Mouse (Mus musculus): Measurements from ENCODE around the gene Serp2.

Gene Serp2

GRCm38 (mm10) chr14:76556852-76557208 is at the start of gene Serp2:
Gene Serp2, minus strand, starts transcription at chr14:76556889.
- no peak for DNase-seq (ENCODE audit: low read depth, low spot score)

GRCm38 (mm10) chr14:76605931-76606534 is 49.3 kb upstream of the Serp2 start:
- DNase-seq (ENCODE audit: low read depth, low spot score), result peak; percentile 66

GRCm38 (mm10) chr14:76604012-76604411 is 47.3 kb upstream of the Serp2 start:
- DNase-seq (ENCODE audit: low read depth, low spot score), result no peak

GRCm38 (mm10) chr14:76601654-76602053 is 45.0 kb upstream of the Serp2 start:
- DNase-seq (ENCODE audit: low read depth, low spot score), result peak; percentile 63

DNA sequence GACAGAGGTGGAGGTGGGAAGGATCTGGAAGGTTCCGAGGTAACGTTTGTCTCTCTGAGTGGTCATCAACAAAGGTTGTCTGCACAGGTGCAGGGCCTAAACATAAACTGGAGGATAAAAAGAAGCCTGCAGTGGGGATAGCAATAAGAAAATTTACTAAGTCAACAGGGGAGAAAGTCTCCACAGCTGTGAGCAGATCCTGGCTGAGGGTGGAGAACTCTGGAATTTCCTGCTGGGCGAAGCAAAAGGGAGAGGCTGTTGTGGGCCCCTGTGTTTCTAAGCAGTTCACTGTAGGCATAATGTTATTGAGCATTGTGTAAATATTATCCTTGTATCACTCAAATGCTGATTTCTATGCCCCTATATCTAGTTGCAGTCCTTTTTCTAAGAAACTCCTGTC is 43.7 kb upstream of the Serp2 start:
- DNase-seq (ENCODE audit: low read depth, low spot score), result no peak

DNA sequence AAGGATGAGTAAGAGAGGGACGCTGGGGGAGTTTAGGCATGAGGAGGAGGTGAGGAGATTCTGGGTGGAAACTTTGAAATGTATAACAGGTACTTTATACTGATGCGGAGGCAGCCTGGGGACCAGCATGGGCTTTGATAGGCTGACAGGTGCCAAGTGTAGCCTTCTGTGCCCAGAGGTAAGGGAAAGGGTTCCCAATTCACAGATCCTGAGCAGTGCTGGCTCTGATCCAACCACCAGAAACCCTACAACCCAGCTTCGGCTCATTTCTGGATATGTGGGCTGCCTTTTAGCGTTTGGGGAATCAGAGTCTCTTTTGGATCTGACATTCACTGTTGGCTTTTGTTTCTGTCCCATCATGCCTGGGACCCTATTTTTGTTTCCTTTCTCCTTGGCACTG is 43.0 kb upstream of the Serp2 start:
- peak; percentile 59 for DNase-seq (ENCODE audit: low read depth, low spot score)

- DNase-seq (ENCODE audit: low read depth, low spot score), result peak; percentile 95
These were observed 42.0 kb upstream of the Serp2 start for GRCm38 (mm10) chr14:76598518-76599216.

GRCm38 (mm10) chr14:76597751-76598150 is 41.1 kb upstream of the Serp2 start:
- DNase-seq (ENCODE audit: low read depth, low spot score), result no peak

- DNase-seq (ENCODE audit: low read depth, low spot score), result peak; percentile 26
These were observed 38.6 kb upstream of the Serp2 start for GRCm38 (mm10) chr14:76595048-76595859.

DNA sequence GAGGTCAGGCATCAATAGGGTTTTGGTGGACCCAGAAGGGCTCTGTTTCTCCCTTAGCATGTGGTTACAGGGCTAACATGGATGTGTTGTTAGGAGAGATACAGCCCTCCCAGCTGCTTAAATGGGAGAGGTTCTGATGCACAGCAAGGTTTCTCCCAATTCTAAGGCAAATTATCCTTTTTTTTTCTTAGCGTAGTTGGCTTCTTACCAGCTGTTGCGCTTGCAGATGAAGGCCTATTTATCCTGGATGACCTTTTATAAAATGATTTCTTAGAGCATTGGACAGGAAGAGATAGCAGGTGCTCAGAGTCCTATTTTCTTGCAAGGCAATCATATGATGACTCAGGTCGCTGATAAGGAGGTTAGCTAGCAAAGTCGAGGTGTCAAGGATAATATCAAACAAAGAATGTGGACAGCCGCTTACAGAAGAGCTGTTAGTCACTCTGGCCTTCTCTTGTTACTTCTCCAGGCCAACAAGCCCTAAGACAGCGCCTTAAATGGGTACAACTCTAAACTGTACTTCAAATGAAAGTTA is 37.7 kb upstream of the Serp2 start:
- no peak for DNase-seq (ENCODE audit: low read depth, low spot score)

GRCm38 (mm10) chr14:76593630-76594193 is 37.0 kb upstream of the Serp2 start:
- no peak for DNase-seq (ENCODE audit: low read depth, low spot score)

DNA sequence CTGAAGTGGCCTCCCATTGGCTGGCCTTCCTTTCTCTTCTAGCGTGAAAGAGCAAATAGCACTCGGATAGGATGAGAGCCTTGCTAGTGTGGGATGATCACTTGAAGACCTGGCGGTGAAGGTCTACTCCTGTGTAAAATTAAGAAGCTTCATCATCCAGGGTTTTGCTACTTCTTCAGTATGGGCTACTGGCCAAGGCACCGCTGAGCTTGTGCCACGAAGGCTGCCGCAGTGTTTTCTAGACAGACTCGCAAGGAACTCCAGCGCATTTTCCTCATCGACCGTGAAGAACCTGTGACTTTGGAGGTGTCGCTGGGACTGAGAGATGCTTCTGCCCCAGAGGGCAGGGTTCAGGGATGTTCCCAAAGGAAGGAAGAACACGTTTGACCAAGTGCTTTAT is 36.0 kb upstream of the Serp2 start:
- no peak for DNase-seq (ENCODE audit: low read depth, low spot score)

GRCm38 (mm10) chr14:76592090-76592489 is 35.4 kb upstream of the Serp2 start:
- DNase-seq (ENCODE audit: low read depth, low spot score), result no peak

DNA sequence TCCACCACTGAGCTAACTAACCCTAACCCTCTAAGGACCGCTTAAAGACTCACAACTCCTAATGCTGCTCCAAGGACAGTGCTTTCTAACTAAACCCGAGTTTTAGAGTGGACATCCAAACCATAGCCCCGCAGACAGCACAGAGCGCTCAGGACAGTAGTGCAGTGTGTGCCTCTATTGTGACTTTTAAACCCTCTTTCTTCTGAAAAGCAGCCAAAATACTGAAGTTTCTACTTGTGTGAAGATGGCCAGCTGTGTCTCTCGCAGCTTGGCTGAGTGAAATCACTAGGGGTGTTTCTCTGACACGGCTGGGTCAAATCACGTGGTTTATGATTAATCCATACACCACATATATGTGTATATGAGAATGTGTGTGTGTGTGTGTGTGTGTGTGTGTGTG is 33.4 kb upstream of the Serp2 start:
- DNase-seq (ENCODE audit: low read depth, low spot score), result no peak

DNA sequence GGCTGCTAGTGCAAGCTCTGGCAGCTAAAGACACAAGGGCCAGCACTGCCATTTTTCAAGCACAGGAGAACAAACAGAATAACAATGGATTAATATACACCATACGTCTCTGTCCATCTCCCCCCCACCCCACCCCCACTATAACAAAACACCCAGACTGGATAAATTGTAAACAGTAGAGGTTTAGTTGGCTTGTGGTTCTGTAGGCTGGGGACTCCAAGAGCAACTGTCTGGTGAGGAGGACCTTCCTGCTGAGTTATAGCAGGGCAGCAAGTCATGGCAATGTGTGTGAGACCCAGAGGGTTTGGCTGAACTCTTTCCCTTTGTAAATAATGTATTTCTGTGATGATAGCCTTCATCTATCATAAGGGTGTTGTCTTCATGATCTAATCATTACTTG is 33.0 kb upstream of the Serp2 start:
- no peak for DNase-seq (ENCODE audit: low read depth, low spot score)

DNA sequence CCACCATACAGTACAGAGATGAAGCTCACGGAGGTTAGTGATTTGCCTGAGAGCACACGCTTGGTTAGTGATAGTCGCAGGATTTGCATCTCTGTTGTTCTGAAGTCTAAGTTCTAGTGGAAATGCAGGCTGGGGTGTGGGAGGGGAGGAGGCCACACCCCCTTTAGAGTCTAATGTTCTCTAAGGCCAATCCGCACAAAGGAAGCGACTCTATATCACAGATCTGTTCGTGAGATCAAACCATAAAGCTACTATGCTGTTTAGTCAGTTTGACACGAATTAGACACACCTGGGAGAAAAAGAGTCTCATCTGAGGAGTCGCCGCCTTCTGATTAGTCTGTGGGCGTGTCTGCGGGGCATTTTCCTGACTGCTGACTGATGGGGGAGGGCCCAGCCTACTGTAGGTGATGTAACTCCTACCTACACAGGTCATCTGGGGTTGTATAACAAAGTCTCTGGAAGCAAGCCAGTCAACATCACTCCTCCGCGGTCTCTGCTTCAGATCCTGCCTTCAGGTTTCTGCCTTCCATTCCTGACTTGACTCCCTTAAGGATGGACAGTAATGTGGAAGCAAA is 29.2 kb upstream of the Serp2 start:
- DNase-seq (ENCODE audit: low read depth, low spot score), result peak; percentile 16

- no peak for DNase-seq (ENCODE audit: low read depth, low spot score)
These were observed 27.3 kb upstream of the Serp2 start for GRCm38 (mm10) chr14:76583985-76584384.

GRCm38 (mm10) chr14:76581974-76582922 is 25.6 kb upstream of the Serp2 start:
- DNase-seq (ENCODE audit: low read depth, low spot score), result no peak

- DNase-seq (ENCODE audit: low read depth, low spot score), result no peak
These were observed 23.0 kb upstream of the Serp2 start for GRCm38 (mm10) chr14:76579660-76580061.

DNA sequence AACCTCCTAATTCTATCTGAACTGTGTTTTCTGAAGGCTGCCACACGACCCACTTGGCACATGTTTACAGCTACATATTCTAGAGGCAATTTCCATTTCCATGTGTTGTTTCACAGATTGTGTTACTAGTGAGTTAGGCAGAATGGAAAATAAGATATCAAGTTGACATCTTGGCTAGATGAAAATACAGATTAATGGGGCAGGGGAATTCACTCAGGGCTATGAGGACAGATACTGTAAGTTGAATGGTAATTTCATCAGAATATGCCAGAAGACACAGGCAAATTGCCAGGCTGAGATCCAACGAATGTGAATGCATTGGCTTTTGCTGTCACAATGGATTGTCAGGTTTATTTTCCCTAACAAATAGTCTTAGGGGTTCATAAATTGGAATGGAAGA is 21.2 kb upstream of the Serp2 start:
- DNase-seq (ENCODE audit: low read depth, low spot score), result no peak

GRCm38 (mm10) chr14:76570292-76570691 is 13.6 kb upstream of the Serp2 start:
- DNase-seq (ENCODE audit: low read depth, low spot score), result no peak

All from brain, adult 2 months (tissue).